Mouse (Mus musculus): ENCODE measurements around the gene Tbxa2r.
A peak's percentile ranks its signal among the peaks of the same experiment; 100 is the strongest.

Gene Tbxa2r

DNA sequence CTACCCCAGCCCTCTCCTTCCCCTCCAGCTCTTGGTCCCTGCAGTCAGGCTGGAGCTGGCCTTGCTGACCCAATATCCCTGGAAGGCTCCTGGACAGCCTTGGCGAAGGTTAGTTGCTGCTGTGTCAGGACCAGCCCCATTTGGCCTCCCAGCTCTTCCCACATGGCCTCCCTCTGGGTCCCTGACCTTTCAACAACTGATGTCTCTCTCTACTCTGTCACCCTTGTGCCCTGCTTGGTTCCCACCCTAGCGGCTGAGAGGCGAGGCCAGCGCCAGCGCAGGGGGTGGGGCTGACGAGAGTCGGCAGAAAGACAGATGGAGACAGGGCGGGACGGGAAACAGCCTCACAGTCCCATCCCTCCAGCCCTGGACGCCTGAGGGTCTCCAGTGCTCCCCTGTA, at the start of gene Tbxa2r:
Gene Tbxa2r, plus strand, starts transcription at position 346 of the 400 bp plus-strand sequence.
- no peak for DNase-seq

DNA sequence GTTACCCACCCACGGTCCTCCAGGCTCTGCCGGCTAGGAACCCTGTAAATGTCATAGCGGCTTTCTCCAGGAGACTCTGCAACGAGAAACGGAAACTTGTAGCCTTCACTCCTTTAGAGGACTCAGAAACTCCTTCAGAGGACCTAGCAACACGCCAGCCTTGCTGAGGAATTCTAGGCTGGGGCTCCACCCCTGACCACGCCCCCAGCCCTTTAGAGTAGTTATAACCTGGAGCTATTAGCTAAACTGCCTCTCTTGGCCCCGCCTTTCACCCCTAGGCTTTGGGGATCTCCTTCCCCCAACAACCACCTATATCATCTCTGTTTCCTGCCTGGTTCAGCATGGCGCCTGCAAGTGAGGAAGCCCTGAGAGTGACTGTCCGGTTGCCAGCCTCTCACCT, 49.0 kb upstream of the Tbxa2r start:
- no peak for DNase-seq

DNA sequence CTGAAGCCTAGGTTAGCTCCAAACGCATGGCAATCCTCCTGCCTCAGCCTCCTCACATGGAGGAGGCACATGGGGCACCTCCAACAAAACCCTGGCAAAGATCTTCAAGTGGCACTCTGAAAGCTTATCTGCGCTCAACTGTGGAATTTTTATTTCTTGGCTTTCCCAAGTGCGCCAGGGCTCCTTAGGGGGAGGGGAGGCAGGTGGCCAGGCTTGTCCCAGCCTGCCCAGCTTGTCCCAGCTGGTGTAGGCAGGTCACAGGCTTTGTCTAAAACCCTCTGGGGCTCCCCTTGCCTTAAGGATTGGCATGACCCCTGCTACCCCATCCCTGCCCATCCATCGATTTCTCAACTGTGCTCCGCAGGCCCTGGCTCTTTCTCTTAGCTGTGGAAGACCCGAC, 44.3 kb upstream of the Tbxa2r start:
- DNase-seq, result no peak

DNA sequence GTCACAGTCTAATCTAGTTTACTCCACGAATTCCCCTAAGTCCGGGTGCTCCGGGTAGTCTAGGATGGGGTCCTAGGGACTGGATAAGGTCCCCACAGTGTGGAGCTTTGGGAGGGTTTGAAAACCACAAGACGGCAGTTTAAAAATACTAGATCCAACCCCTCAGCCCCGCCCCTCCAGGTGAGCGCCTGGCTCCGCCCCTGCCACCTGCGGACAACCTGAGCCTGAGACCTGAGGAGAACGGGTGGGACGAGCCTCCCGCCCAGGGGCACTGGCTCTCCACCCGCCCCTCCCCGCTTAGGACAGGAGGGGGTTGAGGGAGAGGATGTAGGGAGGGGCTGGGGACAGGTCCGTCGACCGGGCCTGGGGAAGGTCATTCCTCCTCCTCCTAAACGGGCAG, 43.8 kb upstream of the Tbxa2r start:
- DNase-seq, result no peak

DNA sequence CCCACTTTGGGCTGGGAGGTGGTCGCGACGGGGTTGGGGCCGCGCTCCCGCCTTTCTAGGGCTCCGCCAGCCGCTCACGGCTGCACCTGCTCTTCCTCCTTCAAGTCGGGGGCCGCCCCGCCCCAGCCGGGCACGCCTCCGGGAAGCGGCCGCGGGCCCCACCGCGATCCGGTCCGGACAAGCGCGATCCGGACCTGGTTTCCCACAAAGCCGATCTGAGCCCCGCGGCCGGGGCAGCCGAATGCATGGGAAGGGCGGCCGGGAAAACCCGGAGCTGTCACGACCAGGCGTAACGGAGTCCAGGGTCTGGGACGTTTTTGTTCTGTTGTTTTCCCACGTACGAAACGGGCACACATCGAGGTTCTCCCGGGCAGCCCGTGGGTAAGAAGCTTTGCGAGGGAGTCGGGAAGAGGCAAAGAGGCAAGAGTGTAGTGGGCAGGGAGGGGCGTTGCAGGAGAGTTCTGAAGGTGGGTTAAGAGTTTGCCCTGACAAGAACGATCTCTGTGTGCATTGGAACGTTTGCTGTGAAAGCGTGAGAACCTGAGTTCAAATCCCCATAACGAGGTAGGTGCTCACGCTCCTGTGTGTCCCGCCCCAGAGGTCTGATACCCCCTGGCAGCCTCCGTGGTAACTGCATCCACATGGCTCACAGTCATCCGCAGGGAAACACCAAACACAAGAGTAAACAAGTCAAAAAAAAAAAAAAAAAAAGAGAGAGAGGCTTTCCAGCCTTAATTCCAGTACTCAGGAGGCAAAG, 42.7 kb upstream of the Tbxa2r start:
- DNase-seq, result peak; percentile 68

DNA sequence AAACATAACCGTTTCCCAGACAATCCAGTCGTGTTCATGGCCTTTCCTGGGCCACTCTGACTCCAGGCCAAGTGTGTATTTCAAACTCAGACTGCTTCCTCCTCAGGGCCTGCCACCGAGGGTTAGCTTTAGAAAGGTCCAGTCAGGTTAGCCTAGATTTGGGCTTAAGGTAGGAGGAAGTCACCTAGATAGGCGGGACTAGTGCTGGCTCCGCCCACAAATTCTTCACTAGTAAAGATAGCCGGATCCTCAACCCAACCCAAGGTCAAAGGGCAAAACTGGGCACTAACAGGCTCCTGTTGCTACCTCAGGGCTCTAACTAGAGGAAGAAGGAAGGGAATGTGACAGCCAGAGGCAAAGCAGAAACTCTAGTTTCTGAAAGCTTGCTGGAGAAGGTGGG, 41.9 kb upstream of the Tbxa2r start:
- DNase-seq, result no peak

DNA sequence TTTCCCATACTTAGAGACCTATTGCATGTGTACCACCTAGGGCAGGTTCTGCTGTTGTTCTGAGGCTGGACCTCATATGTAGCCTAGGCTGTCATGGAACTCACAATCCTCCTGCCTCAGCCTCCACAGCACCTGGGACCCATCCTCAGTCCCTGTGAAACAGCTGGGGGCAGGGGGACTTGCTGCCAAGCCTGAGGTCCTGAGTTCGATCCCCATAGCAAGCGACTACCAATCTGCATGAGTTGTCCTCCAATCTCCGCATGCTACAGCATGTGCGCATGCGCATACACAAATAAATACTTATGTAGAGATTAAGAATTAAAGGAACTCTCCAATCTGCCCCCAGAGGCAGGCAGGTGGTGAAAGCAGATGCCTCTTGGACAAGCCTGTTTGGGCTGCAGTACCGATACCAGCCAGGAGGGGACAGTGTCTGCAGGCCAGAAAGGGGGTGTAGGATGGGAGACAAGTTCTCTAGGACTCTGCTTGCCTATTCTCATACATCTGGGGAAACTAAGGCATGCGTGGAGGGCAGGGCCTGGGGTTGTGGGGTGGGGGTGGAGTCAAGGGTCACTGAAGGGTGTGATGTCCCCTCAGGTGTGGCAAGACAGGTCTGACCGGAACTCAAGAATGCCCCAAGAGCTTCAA, 40.9 kb upstream of the Tbxa2r start:
- no peak for DNase-seq

DNA sequence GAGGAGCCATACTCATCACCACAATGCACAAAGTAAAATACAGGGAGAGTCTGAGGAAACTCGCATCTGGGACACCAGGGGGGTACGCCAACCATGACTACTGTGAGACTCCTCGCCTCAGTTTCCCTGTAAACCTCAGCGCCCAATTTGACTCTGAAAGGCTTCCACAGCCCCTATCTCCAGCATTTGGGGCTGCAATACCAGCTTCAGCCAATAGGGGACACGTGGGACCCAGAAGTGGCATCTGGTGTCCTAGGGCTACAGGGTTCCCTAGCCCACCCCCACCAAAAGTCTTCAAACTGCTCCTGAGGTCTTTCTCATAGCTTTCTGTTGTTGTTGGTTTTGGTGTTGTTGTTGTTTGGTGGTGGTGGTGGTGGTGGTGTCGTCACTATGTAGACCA, 39.9 kb upstream of the Tbxa2r start:
- no peak for DNase-seq

DNA sequence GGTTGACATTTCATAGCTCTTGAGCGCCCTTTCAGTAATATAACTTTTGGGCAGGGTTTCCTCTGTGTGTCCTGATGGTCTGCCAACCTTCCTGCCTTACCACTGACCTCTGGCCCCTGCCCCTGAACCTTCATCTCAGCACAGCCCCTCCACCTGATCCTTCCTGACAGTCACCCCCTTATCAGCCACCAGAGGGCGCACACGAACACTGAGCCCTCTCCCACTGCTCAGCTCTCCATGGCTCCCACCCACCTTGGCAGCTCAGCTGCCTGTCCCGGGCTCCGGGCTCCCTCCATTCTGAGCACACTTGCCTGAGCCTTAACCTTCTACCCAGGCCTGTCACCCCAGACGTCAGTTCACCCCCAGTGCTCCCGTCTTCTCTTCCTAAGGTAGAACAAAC, 39.3 kb upstream of the Tbxa2r start:
- no peak for DNase-seq

DNA sequence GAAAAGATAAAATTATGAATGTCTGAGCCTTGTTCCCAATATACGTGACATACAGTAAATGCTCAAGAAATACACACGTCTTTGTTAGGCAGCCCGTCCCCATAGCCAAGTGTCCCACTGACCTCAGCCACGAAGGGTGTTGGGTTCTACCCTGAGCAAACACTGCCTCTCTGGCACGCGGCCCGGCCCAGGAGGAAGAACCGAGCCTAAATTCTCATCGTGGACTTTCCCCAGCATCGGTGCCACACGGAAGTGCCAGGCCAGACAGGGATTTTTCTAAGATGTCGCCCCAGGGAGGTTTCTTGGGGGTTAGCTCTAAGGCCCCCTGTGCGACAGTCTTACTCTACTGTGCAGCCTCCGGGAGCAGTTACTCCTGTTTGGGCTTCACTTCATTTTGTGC, 38.7 kb upstream of the Tbxa2r start:
- no peak for DNase-seq

DNA sequence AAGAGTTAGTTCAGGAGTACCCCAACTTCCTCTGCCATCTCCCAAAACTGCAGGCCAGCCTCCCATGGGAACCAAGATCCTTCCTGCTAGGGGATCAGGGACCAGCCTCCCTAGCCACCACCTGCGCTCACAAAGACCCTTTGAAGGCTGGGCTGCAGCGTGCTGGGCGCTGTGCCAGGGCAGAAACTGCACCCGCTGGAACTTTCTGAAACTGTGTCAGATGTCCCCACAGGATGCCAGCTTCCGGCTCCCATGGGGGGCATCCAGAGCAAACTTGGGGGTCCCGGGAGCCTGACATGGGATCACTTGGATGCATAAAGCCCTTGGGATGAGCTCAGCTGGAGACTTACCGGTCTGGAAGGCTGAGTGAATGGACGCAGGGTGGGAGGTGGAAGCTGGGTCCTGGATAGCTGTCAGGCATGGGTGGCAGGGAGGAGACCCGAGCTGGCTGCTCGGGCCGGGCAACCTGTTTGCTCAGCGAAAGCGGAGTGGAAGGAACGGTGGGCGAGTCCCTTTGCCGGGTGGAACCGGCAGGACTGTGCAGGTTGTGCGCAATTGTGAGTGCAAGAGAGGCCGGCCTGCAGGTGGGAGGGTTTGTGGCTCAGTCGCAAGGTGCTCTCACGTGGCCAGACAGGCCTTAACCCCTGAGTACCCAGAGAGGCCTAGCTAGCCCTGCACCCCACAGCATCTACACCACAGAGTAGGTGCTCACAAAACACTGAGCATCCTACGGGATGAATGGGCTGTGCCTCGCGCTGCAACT, 37.7 kb upstream of the Tbxa2r start:
- no peak for DNase-seq

DNA sequence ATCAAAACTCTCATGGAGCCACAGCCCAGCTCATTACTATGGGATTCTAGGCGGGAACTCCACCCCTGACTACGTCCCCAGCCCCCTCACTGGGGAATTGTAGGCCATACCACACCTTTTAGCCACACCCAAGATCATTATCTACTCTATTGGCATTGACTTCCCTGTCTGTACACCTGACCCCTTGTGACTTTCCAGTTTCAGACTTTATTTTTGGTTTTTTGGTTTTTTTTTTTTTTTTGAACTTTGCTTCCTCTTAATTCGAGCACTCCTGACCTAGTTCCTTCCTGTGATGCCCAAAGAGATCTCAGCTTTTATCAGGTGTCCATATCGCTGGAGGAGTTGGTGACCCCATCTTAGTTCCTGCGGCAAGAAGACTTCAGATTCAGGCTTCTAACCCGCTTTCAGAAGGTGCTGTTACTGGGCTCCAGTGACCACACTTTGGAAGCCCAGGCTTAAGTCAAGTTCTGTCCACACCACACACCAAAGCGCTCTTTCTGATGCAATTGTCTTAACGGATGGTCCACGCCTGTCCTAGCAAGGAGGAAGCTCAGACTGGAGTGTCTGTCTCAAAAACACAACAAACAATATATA, 36.9 kb upstream of the Tbxa2r start, which contains the start of gene Tjp3:
Gene Tjp3, minus strand, starts transcription at position 71 of the 594 bp plus-strand sequence.
- DNase-seq, result no peak

DNA sequence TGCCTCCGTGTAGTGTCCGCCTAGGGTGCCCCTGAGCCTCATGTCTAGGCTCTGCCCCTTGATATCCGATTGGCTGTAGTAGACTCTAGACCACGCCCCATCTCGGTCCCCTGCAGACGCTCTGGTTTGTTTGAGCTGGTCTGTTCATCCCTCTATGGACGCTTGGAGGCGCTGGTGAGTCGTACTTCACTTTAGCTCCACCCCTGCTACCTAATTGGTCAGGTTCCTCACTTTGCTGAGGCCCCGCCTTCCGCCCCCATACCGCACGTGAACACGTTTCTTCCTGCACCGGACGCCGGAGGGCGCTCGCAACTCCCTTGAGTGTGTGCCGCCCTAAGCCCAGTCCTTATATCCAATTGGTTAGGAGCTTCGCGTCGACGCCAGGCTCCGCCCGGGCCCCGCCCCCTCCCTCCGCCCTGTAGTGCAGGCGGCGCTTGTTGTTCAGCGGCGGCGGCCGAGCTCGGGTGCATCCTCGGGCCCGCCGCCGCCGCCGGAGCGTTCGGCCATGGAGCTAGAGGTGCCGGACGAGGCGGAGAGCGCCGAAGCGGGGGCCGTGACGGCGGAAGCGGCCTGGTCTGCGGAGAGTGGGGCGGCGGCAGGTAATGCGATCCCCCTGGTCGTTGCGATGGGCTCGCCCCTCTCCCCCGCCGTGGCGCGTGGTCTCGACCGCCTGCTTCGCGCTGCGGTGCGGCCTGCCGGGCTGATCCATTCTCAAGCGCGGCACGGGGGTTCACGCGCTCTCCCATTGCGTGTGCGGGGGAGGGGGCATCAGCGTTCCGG, 35.8 kb upstream of the Tbxa2r start, which contains the start of gene Pip5k1c:
Gene Pip5k1c, plus strand, starts transcription at position 410 of the 780 bp plus-strand sequence.
- peak; percentile 100 for DNase-seq

DNA sequence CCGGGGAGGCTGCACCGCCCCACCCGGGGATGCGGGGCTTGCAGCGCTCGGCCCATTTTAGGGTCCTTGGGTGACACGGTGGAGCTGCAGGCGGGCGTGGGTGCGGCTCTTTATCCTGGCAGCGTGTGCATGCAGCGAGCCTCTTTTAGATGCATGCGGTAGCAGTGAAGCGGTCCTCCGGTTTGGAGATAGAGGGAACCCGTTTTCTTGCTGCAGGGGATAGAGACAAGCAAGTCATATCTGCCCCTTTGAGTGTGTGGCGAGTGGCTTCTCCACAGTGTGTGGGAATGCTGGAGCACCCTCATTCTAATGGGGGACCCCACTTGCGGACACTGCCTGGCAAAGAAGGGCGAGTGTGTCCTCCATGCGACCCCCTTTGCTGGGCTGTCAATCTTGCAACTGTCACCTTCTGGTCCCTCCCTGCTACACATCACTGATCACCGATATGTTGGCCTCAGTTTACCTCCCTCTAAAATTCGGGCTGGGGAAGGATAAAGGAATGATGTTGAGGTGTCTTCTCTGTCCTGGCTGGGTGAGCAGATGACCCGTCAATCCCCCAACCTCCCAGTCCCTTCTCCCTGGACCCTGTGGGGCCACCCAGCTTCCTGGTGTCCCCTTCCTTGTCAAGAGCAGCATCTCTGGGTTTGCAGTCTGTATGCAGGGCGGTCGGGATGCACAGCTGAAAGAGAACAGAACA, 35.0 kb upstream of the Tbxa2r start:
- no peak for DNase-seq

DNA sequence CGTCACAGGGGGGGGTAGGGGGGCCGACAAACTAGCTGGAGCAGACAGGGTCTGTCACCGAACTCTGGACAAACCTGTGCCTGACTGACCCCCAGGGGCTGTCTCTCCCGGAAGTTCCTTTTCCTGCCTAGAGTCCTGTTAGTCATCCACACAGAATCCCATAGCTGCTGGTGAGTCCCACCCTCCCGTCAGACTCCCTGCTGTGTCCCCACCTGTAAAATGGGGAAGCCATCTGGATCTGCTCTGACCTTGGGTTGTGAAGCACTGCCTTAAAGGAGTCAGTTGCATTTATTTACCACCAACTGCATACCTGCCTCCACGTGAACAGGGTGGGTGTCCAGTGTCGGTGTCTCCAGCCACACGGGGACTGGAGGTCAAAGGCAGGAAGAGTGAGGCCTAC, 34.1 kb upstream of the Tbxa2r start:
- DNase-seq, result no peak

DNA sequence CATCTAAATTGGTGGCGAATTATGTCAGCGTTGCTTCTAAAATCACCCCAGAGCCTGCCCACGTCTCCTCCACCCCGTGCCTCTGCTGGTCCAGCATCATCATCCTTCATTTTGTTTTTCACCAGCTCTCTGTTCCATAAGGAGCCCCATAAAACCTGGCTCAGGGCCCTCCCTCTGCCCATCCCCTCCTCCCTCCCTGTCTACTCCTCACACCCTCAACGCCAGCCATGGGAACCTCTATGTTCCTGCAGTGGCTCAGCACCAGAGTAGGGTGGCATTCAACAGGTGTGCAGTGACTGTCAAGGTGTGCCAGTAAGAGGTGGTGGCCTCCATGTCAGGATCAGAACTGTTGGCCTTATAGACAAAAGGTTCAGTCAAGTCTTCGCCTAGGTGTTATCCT, 33.3 kb upstream of the Tbxa2r start:
- DNase-seq, result no peak

DNA sequence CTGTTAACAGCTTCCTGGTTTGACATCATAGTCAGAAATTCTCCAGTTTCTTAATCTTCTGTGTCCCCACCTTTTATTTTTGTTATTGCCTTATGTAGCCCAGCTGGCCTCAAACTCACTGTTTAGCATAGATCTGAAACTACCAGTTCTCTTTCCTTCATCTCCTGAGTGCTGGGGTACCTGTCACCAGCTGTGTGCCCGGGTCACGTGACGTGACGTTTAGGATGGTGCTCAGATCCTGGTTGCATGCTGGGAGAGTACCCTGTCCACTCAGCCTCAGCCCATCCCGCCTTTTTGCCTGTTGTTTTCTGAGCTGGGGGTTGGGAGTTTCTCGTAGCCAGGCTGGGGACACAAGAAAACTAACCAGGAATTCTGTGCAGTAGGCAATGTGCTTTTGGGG, 31.3 kb upstream of the Tbxa2r start:
- no peak for DNase-seq

DNA sequence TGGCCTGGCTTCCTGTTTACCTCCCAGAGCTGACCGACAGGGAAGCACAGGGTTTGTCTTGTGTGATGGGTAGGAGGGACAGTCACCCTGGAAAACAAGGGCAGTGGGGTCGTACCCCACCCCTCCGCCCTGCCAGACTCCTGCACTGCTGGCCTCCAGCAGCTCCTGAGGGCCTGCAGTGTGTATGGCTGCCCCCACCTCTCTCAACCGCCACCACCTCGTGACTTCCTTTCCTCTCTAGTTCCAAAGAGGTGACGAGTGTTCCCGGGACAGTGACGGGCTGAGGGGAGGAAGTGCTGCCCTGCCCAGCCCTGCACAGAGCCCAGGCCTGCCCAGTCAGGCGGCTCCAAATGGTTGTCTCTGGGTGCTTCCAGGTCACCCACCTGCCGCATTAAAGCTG, 30.7 kb upstream of the Tbxa2r start:
- DNase-seq, result no peak

DNA sequence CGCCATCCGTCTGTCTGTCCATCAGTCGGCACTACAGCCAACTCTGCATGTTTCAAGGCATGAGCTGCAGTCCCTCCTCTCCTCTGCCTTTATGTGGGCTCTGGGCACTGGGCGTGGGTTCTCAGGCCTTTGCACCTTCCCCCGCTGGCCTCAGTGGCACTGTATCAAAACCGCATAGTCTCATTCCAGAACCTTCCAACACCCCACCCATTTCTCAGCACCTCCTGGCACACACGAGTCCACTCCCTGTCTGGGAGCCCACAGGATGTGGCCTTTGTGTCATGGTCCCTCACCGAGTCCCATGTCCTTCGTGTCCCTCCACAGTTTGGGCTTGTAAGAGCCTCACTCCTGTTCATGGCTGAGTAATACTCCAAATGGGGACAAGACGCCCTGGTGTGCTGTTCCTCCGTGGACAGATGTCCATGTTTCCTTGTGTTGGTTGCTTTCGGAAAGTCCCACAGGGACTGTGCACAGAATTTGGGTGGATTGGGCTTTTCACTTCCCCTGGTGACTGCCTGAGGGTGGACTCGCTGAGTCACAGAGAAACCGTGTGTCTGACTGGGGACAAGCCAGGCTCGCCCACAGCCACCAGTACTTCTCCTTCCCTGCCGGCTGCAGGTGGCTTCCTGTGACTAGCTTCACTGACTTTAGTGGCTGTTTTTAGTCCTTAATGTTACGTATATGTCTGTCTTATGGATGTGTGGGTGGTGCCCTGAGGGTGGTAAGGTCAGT, 30.0 kb upstream of the Tbxa2r start:
- DNase-seq, result peak; percentile 87

DNA sequence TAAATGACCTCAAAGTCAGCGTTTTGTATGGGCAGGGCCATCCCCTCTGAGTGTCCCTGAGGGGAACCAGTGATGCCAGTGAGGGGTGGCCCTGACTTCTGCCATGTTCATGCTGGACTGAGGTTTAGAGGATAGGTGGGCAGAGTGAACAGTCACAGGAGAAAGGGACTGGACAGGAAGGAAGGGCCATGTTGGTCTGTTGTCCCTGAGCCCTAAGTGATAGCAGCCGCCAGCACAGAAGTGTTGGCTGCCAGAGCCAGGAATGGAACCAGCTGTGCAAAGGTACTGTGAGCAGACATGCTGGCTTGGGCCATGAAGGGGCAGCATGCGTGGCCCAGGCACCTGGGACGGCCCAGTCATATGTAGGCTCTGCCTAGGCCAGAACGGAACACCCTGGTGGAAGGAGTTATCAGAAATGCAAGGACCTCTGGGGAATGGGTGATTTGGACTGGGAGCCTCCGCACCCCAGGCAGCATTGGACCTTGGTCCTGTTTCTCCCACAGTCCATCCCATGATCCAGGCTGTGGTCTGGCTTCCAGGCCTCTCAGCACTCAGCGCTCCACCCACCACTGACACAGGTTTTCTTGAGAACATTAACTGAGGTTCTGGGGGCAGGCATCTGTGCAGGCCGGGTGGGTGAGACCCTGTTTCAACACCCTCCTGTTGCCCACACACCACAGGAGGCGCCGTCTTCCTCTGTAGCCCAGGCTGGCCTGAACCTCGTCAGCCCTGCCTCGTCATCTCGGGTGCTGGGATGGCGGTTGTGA, 28.8 kb upstream of the Tbxa2r start:
- DNase-seq, result no peak
